In genomic region chr4:150664726-150665125, GRCm38 (mm10) we compare ENCODE assay signal across 11 mouse cellular contexts. TPM values are rescaled to one million over a fixed set of nuclear protein-coding genes. Genes with fewer than 3 reads are reported as not detected.
A peak's percentile ranks its signal among the peaks of the same experiment; 100 is the strongest.
DNase-seq lines count a peak whose midpoint lies in the region; ATAC-seq lines count a peak whose summit lies in the region.
"Had no signal": no experiment of that assay in that cellular context is flagged by ENCODE, and none has a peak within 500 bp of the region (broad histone marks: within the 10 kb centered on the region; RNA-seq: fewer than 3 reads in every experiment).

No protein-coding gene starts in this region.

- ATAC-seq in liver, embryonic 12.5 days: no peak
- ATAC-seq in megakaryocyte progenitor cell, adult 5-6 weeks (replicated peaks; ENCODE audit: poor library complexity): peak; percentile 47; the same call in 1 of the 2 replicates

- peaks cover 20% of the 10 kb centered on the region for H3K4me1 ChIP-seq in liver, embryonic 12.5 days
- peaks cover 39% of the 10 kb centered on the region for H3K4me1 ChIP-seq in limb, embryonic 10.5 days

- WGBS in liver, embryonic 12.5 days (ENCODE audit: insufficient replicate concordance): 59% methylated on average over 7 of the region's 7 CpGs
- 85% methylated on average over 7 of the region's 7 CpGs for WGBS in limb, embryonic 10.5 days

- H3K27me3 ChIP-seq in liver, embryonic 12.5 days (replicated peaks): peaks cover 28% of the 10 kb centered on the region
- peaks cover 17% of the 10 kb centered on the region for H3K27me3 ChIP-seq in limb, embryonic 10.5 days (ENCODE audit: low read depth, poor library complexity, severe bottlenecking)

- no peak overlapping the region for H3K9ac ChIP-seq in liver, embryonic 12.5 days
- H3K9ac ChIP-seq: hindbrain, embryonic 14.5 days had no signal

- H3K9me3 ChIP-seq in liver, embryonic 12.5 days (replicated peaks): no peaks in the 10 kb centered on the region
- H3K9me3 ChIP-seq in limb, embryonic 10.5 days (replicated peaks): no peaks in the 10 kb centered on the region

- H3K36me3 ChIP-seq in liver, embryonic 12.5 days: no peaks in the 10 kb centered on the region
- no peaks in the 10 kb centered on the region for H3K36me3 ChIP-seq in limb, embryonic 10.5 days

- H3K27ac ChIP-seq in liver, embryonic 12.5 days: no peak overlapping the region
- no peak overlapping the region for H3K27ac ChIP-seq in limb, embryonic 10.5 days
- H3K27ac ChIP-seq: hindbrain, embryonic 14.5 days; macrophage had no signal

- no peak overlapping the region for H3K4me3 ChIP-seq in liver, embryonic 12.5 days
- H3K4me3 ChIP-seq in limb, embryonic 10.5 days: no peak overlapping the region

- DNase-seq in adrenal gland, adult 2 months: peak; percentile 30
- DNase-seq in adrenal gland, adult 8-10 months: no peak
- peak; percentile 26 for DNase-seq in liver
- peak; percentile 50 for DNase-seq in adrenal gland, postnatal 14 days
- DNase-seq in limb, embryonic 10.5 days (ENCODE audit: low spot score): no peak
- no peak for DNase-seq in frontal cortex, postnatal 14 days (ENCODE audit: low spot score in 2 of 2)

- no peak overlapping the region for H3K4me2 ChIP-seq in liver, embryonic 12.5 days
- H3K4me2 ChIP-seq: hindbrain, embryonic 14.5 days had no signal

RNA-seq across cellular contexts. Expression of gene Slc45a1, which starts 12.8 kb away (rescaled TPM):
- total RNA-seq in adrenal gland, adult 2 months (2021): under 1 TPM; 0.37 to 0.62 TPM
- 0.73 and 1.5 TPM in 2 replicates for polyA plus RNA-seq in adrenal gland, adult 2 months (2012; rRNA removed)
- total RNA-seq in adrenal gland, adult 8-10 months (2022): 1 to 10 TPM in 3 of 4 experiments, under 1 TPM in 1; 0.70 to 1.4 (median 1.2) TPM
- polyA plus RNA-seq in liver, embryonic 12.5 days (2016; fragmentation: Nextera tagmentation; extraction: Ambion mirVana): 0.05 TPM in 1 of 2 replicates, not detected in the other
- 0.33 and 1.4 TPM in 2 replicates for total RNA-seq in adrenal gland, postnatal 14 days (2021)
- not detected in 2 replicates for total RNA-seq in megakaryocyte progenitor cell, adult 5-6 weeks (2015)
- not detected in 2 replicates for total RNA-seq in megakaryocyte progenitor cell, adult 5-6 weeks (2017)
- polyA plus RNA-seq in limb, embryonic 10.5 days (2016; fragmentation: Nextera tagmentation; extraction: Ambion mirVana): 0.25 and 0.71 TPM in 2 replicates
- polyA plus RNA-seq: macrophage; spleen, adult 2 months had no signal

Comparison
In these comparisons a context has a peak if more than half of its experiments do, and no peak if none do; other contexts are left out.
1. DNase-seq: peak in adrenal gland, adult 2 months (single experiment), liver (single experiment) and adrenal gland, postnatal 14 days (single experiment); none in adrenal gland, adult 8-10 months (single experiment), limb, embryonic 10.5 days (single experiment) and frontal cortex, postnatal 14 days (0 of 2).